Comparison of ENCODE assay signal across 20 mouse cellular contexts in genomic region chr7:128613578-128613977, GRCm38 (mm10).
"Had no signal": no experiment of that assay in that cellular context is flagged by ENCODE, and none has a peak within 500 bp of the region (broad histone marks: within the 10 kb centered on the region; RNA-seq: fewer than 3 reads in every experiment).

No protein-coding gene starts in this region.

- H3K9ac ChIP-seq: kidney, embryonic 15.5 days; limb, embryonic 12.5 days; limb, embryonic 15.5 days; lung, embryonic 15.5 days; midbrain, embryonic 13.5 days; neural tube, embryonic 13.5 days; stomach, embryonic 15.5 days had no signal

- H3K4me3 ChIP-seq: limb, embryonic 12.5 days; limb, embryonic 15.5 days; lung, embryonic 15.5 days; megakaryocyte, embryonic 14.5 days; midbrain, embryonic 10.5 days; midbrain, embryonic 13.5 days; myocyte; neural tube, embryonic 13.5 days; stomach, embryonic 15.5 days had no signal

- H3K27me3 ChIP-seq: kidney, embryonic 15.5 days; limb, embryonic 12.5 days; limb, embryonic 15.5 days; lung, embryonic 15.5 days; megakaryocyte, embryonic 14.5 days; midbrain, embryonic 13.5 days; stomach, embryonic 15.5 days had no signal

- H3K27ac ChIP-seq: kidney, embryonic 15.5 days; limb, embryonic 12.5 days; limb, embryonic 15.5 days; lung, embryonic 15.5 days; midbrain, embryonic 10.5 days; midbrain, embryonic 13.5 days; neural tube, embryonic 13.5 days; stomach, embryonic 15.5 days had no signal

- DNase-seq: kidney, postnatal 14 days; left cerebral cortex, postnatal 4 days; lung, adult 18-20 months; lung, postnatal 10 days; lung, postnatal 36 days; retina, postnatal 1 day; right cerebral cortex, postnatal 25 days; spleen, adult 18-20 months; thymus, postnatal 25 days had no signal

- H3K9me3 ChIP-seq: kidney, embryonic 15.5 days; limb, embryonic 12.5 days; limb, embryonic 15.5 days; lung, embryonic 15.5 days; megakaryocyte, embryonic 14.5 days; midbrain, embryonic 10.5 days; midbrain, embryonic 13.5 days; stomach, embryonic 15.5 days had no signal

- ATAC-seq: midbrain, embryonic 13.5 days; midbrain, embryonic 16.5 days had no signal

- H3K36me3 ChIP-seq: kidney, embryonic 15.5 days; limb, embryonic 12.5 days; limb, embryonic 15.5 days; lung, embryonic 15.5 days; midbrain, embryonic 10.5 days; midbrain, embryonic 13.5 days; neural tube, embryonic 13.5 days; stomach, embryonic 15.5 days had no signal

- H3K4me2 ChIP-seq: limb, embryonic 12.5 days; limb, embryonic 15.5 days; lung, embryonic 15.5 days; stomach, embryonic 15.5 days had no signal
